Mouse (Mus musculus): ENCODE measurements around the gene Prdx6b. TPM values are rescaled to one million over a fixed set of nuclear protein-coding genes. Genes with fewer than 3 reads are reported as not detected.

Prdx6b gene
- polyA plus RNA-seq, 1 experiment: not detected

DNA sequence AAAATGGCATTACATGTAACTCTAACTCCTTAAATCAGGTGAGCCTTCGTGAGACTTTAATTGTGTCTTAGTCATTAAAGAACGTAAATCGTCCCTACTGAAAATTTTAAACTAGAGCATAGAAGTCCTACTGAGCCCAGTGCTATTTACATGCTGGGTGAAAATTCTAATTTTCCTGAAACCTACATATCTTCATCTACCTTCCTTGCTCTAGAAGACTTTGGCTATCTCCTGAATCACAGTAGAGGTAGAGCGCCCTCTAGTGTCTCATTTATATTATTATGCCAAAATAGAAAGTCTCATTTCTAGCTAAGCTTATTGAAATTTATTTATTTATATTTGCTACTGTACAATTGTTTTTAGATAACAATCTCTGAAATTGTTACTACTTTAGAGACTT lies 24.2 kb upstream of the Prdx6b start:
- Histone ChIP-seq H3K27me3 (ENCODE audit: control insufficient read depth, insufficient read depth, insufficient read length) (no peaks in the 10 kb centered on the region), H3K4me2 (ENCODE audit: low read depth) (no peak overlapping the region), H3ac (ENCODE audit: control insufficient read depth, insufficient read length) (no peak overlapping the region), H3K4me3 (no peak overlapping the region), H3K36me3 (ENCODE audit: control insufficient read depth, insufficient read depth) (no peaks in the 10 kb centered on the region), H3K79me2 (ENCODE audit: control insufficient read depth, insufficient read depth) (no peaks in the 10 kb centered on the region)
- TF ChIP-seq CEBPB (IDR thresholded peaks at IDR 0.05; ENCODE audit: insufficient read depth, poor library complexity, severe bottlenecking) (no peak), SRF (IDR thresholded peaks at IDR 0.05; ENCODE audit: control insufficient read depth, insufficient read length, low read depth) (no peak), TCF12 (IDR thresholded peaks at IDR 0.05; ENCODE audit: insufficient read depth, poor library complexity, severe bottlenecking) (no peak), MYOG (IDR thresholded peaks at IDR 0.05; ENCODE audit: control insufficient read depth in 1 of 3, insufficient read depth in 1 of 3, insufficient read length in 2 of 3, low read depth in 2 of 3) (no peak), USF1 (IDR thresholded peaks at IDR 0.05; ENCODE audit: low read depth) (no peak), POLR2A (IDR thresholded peaks at IDR 0.05; ENCODE audit: insufficient read length, low read depth) (no peak), E2F4 (IDR thresholded peaks at IDR 0.05; ENCODE audit: insufficient read depth) (no peak), TCF3 (IDR thresholded peaks at IDR 0.05; ENCODE audit: insufficient read length, low read depth) (no peak), POLR2AphosphoS2 (IDR thresholded peaks at IDR 0.05; ENCODE audit: insufficient read length, low read depth) (no peak), MYOD1 (IDR thresholded peaks at IDR 0.05; ENCODE audit: control insufficient read depth in 1 of 3, insufficient read length in 2 of 3, low read depth in 2 of 3) (no peak), REST (IDR thresholded peaks at IDR 0.05; ENCODE audit: insufficient read depth, insufficient read length) (no peak), MAX (IDR thresholded peaks at IDR 0.05; ENCODE audit: low read depth) (no peak)

GRCm38 (mm10) chr2:80271431-80271830 lies 20.8 kb upstream of the Prdx6b start:
- Histone ChIP-seq H3K4me2 (ENCODE audit: low read depth) (no peak overlapping the region), H3K36me3 (ENCODE audit: control insufficient read depth, insufficient read depth) (no peaks in the 10 kb centered on the region), H3K27me3 (ENCODE audit: control insufficient read depth, insufficient read depth, insufficient read length) (no peaks in the 10 kb centered on the region), H3K4me3 (no peak overlapping the region), H3K79me2 (ENCODE audit: control insufficient read depth, insufficient read depth) (no peaks in the 10 kb centered on the region), H3ac (ENCODE audit: control insufficient read depth, insufficient read length) (no peak overlapping the region)
- TF ChIP-seq POLR2A (IDR thresholded peaks at IDR 0.05; ENCODE audit: insufficient read length, low read depth): no peak
- no peak for TF ChIP-seq TCF3 (IDR thresholded peaks at IDR 0.05; ENCODE audit: insufficient read length, low read depth)
- no peak for TF ChIP-seq MYOG (IDR thresholded peaks at IDR 0.05; ENCODE audit: control insufficient read depth in 1 of 3, insufficient read depth in 1 of 3, insufficient read length in 2 of 3, low read depth in 2 of 3)
- no peak for TF ChIP-seq MYOD1 (IDR thresholded peaks at IDR 0.05; ENCODE audit: control insufficient read depth in 1 of 3, insufficient read length in 2 of 3, low read depth in 2 of 3)

GRCm38 (mm10) chr2:80273038-80273437 lies 19.2 kb upstream of the Prdx6b start:
- H3ac ChIP-seq (ENCODE audit: control insufficient read depth, insufficient read length): no peak overlapping the region
- H3K79me2 ChIP-seq (ENCODE audit: control insufficient read depth, insufficient read depth): no peaks in the 10 kb centered on the region
- no peak overlapping the region for H3K4me3 ChIP-seq
- no peak overlapping the region for H3K4me2 ChIP-seq (ENCODE audit: low read depth)
- TF ChIP-seq MAX (IDR thresholded peaks at IDR 0.05; ENCODE audit: low read depth) (no peak), REST (IDR thresholded peaks at IDR 0.05; ENCODE audit: insufficient read depth, insufficient read length) (no peak), MYOD1 (IDR thresholded peaks at IDR 0.05; ENCODE audit: control insufficient read depth in 1 of 3, insufficient read length in 2 of 3, low read depth in 2 of 3) (no peak), POLR2A (IDR thresholded peaks at IDR 0.05; ENCODE audit: insufficient read length, low read depth) (no peak), TCF3 (IDR thresholded peaks at IDR 0.05; ENCODE audit: insufficient read length, low read depth) (no peak), POLR2AphosphoS2 (IDR thresholded peaks at IDR 0.05; ENCODE audit: insufficient read length, low read depth) (no peak), TCF12 (IDR thresholded peaks at IDR 0.05; ENCODE audit: insufficient read depth, poor library complexity, severe bottlenecking) (no peak), USF1 (IDR thresholded peaks at IDR 0.05; ENCODE audit: low read depth) (no peak), E2F4 (IDR thresholded peaks at IDR 0.05; ENCODE audit: insufficient read depth) (no peak), MYOG (IDR thresholded peaks at IDR 0.05; ENCODE audit: control insufficient read depth in 1 of 3, insufficient read depth in 1 of 3, insufficient read length in 2 of 3, low read depth in 2 of 3) (no peak), SRF (IDR thresholded peaks at IDR 0.05; ENCODE audit: control insufficient read depth, insufficient read length, low read depth) (no peak), CEBPB (IDR thresholded peaks at IDR 0.05; ENCODE audit: insufficient read depth, poor library complexity, severe bottlenecking) (no peak)
- H3K36me3 ChIP-seq (ENCODE audit: control insufficient read depth, insufficient read depth): no peaks in the 10 kb centered on the region
- H3K27me3 ChIP-seq (ENCODE audit: control insufficient read depth, insufficient read depth, insufficient read length): no peaks in the 10 kb centered on the region

GRCm38 (mm10) chr2:80273763-80274162 lies 18.5 kb upstream of the Prdx6b start:
- TF ChIP-seq CEBPB (IDR thresholded peaks at IDR 0.05; ENCODE audit: insufficient read depth, poor library complexity, severe bottlenecking): no peak
- no peak for TF ChIP-seq REST (IDR thresholded peaks at IDR 0.05; ENCODE audit: insufficient read depth, insufficient read length)
- TF ChIP-seq MYOG (IDR thresholded peaks at IDR 0.05; ENCODE audit: control insufficient read depth in 1 of 3, insufficient read depth in 1 of 3, insufficient read length in 2 of 3, low read depth in 2 of 3): no peak
- TF ChIP-seq POLR2AphosphoS2 (IDR thresholded peaks at IDR 0.05; ENCODE audit: insufficient read length, low read depth): no peak
- no peak for TF ChIP-seq E2F4 (IDR thresholded peaks at IDR 0.05; ENCODE audit: insufficient read depth)
- Histone ChIP-seq H3K27me3 (ENCODE audit: control insufficient read depth, insufficient read depth, insufficient read length) (no peaks in the 10 kb centered on the region), H3K4me3 (no peak overlapping the region), H3K79me2 (ENCODE audit: control insufficient read depth, insufficient read depth) (no peaks in the 10 kb centered on the region), H3ac (ENCODE audit: control insufficient read depth, insufficient read length) (no peak overlapping the region), H3K4me2 (ENCODE audit: low read depth) (no peak overlapping the region), H3K36me3 (ENCODE audit: control insufficient read depth, insufficient read depth) (no peaks in the 10 kb centered on the region)

DNA sequence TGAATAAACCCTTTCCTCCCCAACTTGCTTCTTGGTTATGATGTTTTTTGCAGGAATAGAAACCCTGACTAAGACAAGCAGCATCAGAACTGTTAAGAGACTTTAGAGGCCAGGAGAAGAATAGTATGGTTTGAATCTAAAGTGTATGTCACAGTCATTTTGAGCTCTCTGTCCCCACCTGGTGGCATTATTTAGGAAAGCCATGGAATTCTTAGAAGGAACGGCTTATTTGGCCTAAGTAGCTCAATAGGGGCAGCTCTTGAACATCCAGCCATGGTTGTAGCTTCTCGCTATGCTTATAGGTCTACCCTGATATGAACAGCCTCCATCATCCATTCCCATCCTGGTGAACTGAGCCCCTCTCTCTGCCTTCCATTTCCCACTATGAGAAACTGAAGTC lies 17.1 kb upstream of the Prdx6b start:
- H3K27me3 ChIP-seq (ENCODE audit: control insufficient read depth, insufficient read depth, insufficient read length): no peaks in the 10 kb centered on the region
- no peak overlapping the region for H3K4me3 ChIP-seq
- no peak overlapping the region for H3K4me2 ChIP-seq (ENCODE audit: low read depth)
- no peaks in the 10 kb centered on the region for H3K79me2 ChIP-seq (ENCODE audit: control insufficient read depth, insufficient read depth)
- H3K36me3 ChIP-seq (ENCODE audit: control insufficient read depth, insufficient read depth): no peaks in the 10 kb centered on the region
- H3ac ChIP-seq (ENCODE audit: control insufficient read depth, insufficient read length): no peak overlapping the region
- TF ChIP-seq SRF (IDR thresholded peaks at IDR 0.05; ENCODE audit: control insufficient read depth, insufficient read length, low read depth) (no peak), MYOD1 (IDR thresholded peaks at IDR 0.05; ENCODE audit: control insufficient read depth in 1 of 3, insufficient read length in 2 of 3, low read depth in 2 of 3) (no peak), POLR2AphosphoS2 (IDR thresholded peaks at IDR 0.05; ENCODE audit: insufficient read length, low read depth) (no peak), MAX (IDR thresholded peaks at IDR 0.05; ENCODE audit: low read depth) (no peak), CEBPB (IDR thresholded peaks at IDR 0.05; ENCODE audit: insufficient read depth, poor library complexity, severe bottlenecking) (no peak), TCF12 (IDR thresholded peaks at IDR 0.05; ENCODE audit: insufficient read depth, poor library complexity, severe bottlenecking) (no peak), POLR2A (IDR thresholded peaks at IDR 0.05; ENCODE audit: insufficient read length, low read depth) (no peak), USF1 (IDR thresholded peaks at IDR 0.05; ENCODE audit: low read depth) (no peak), MYOG (IDR thresholded peaks at IDR 0.05; ENCODE audit: control insufficient read depth in 1 of 3, insufficient read depth in 1 of 3, insufficient read length in 2 of 3, low read depth in 2 of 3) (no peak), TCF3 (IDR thresholded peaks at IDR 0.05; ENCODE audit: insufficient read length, low read depth) (no peak)
